In the genomic region with DNA sequence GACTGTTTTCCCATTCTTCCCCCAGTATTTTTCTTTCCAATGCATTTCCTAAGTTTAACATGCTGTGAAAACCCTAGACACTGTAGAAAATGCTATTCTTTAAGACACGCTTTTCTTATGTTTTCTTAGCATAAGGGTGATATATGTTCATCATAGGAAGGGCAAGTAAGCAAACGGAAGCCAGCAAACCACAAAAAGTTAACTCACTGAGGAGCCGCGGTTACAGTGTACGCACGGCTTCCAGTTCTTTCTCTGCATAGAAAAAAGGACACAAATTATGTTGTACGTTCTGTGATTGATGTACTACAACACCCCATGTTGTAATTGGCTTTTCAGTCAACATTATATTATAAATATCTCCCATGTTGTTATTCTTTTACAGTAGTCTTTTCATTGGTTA, we compare ENCODE assay signal across 22 mouse cellular contexts.
A peak's percentile ranks its signal among the peaks of the same experiment; 100 is the strongest.
DNase-seq lines count a peak whose midpoint lies in the region; ATAC-seq and TF ChIP-seq lines count a peak whose summit lies in the region.
"Had no signal": no experiment of that assay in that cellular context is flagged by ENCODE, and none has a peak within 500 bp of the region (broad histone marks: within the 10 kb centered on the region; RNA-seq: fewer than 3 reads in every experiment).

No protein-coding gene starts in this region.

- ATAC-seq in heart, postnatal 0 days (ENCODE audit: insufficient read depth, low read depth): no peak
- ATAC-seq in heart, embryonic 11.5 days (replicated peaks; ENCODE audit: insufficient number of reproducible peaks, low FRiP score, low TSS enrichment): no peak
- ATAC-seq in hematopoietic stem cell, adult 5-6 weeks (replicated peaks in 1 of 2; ENCODE audit: insufficient read depth in 1 of 2, low FRiP score in 2 of 2, low TSS enrichment in 1 of 2, low read depth in 1 of 2, poor library complexity in 2 of 2, severe bottlenecking in 2 of 2): peak; percentile 96 to 98
- ATAC-seq: forebrain, embryonic 13.5 days; hindbrain, postnatal 0 days had no signal

- no peaks in the 10 kb centered on the region for H3K27me3 ChIP-seq in heart, postnatal 0 days (ENCODE audit: control insufficient read depth, insufficient read depth, low read length)
- no peaks in the 10 kb centered on the region for H3K27me3 ChIP-seq in heart, embryonic 11.5 days (ENCODE audit: control insufficient read depth, insufficient read depth, low read length)
- no peaks in the 10 kb centered on the region for H3K27me3 ChIP-seq in cerebellum, adult 2 months (ENCODE audit: control insufficient read depth, insufficient read depth, low read length)
- H3K27me3 ChIP-seq: forebrain, embryonic 13.5 days; kidney, embryonic 15.5 days; limb, embryonic 13.5 days; liver, embryonic 15.5 days; neural tube, embryonic 12.5 days had no signal

- no peaks in the 10 kb centered on the region for H3K4me1 ChIP-seq in heart, postnatal 0 days (ENCODE audit: control insufficient read depth, insufficient read depth)
- no peaks in the 10 kb centered on the region for H3K4me1 ChIP-seq in heart, embryonic 11.5 days (ENCODE audit: control insufficient read depth, insufficient read depth, low read length)
- no peaks in the 10 kb centered on the region for H3K4me1 ChIP-seq in cerebellum, adult 2 months (ENCODE audit: control insufficient read depth, insufficient read depth, low read length)
- H3K4me1 ChIP-seq: forebrain, embryonic 13.5 days; limb, embryonic 13.5 days; liver, embryonic 15.5 days; neural tube, embryonic 12.5 days had no signal

- no peak for DNase-seq in heart, postnatal 0 days (ENCODE audit: low spot score)
- peak; percentile 22 to 23 for DNase-seq in natural killer cell, adult 2 months (ENCODE audit: low spot score in 2 of 2)
- DNase-seq in thymus, postnatal 36 days: peak; percentile 37 to 54
- no peak for DNase-seq in cerebellum, adult 2 months
- DNase-seq in frontal cortex, postnatal 25 days (ENCODE audit: low spot score in 2 of 2): no peak
- no peak for DNase-seq in frontal cortex, postnatal 10 days (ENCODE audit: low spot score in 2 of 2)
- DNase-seq: adrenal gland, adult 2 months; cerebellum, adult 18-20 months; heart, adult 2 months; heart, postnatal 10 days; lung, postnatal 14 days; midbrain, embryonic 14.5 days; right cerebral cortex, postnatal 4 days had no signal

- 0 out of 2 replicates have a peak, but pooled peaks cover 11% of the 10 kb centered on the region for H3K36me3 ChIP-seq in heart, postnatal 0 days (replicated peaks; ENCODE audit: control insufficient read depth, insufficient read depth, low read length)
- H3K36me3 ChIP-seq in heart, embryonic 11.5 days (ENCODE audit: control insufficient read depth, insufficient read depth, low read length): no peaks in the 10 kb centered on the region
- H3K36me3 ChIP-seq: kidney, embryonic 15.5 days; liver, embryonic 15.5 days; neural tube, embryonic 12.5 days had no signal

- TF ChIP-seq POLR2A in cerebellum, adult 2 months (IDR thresholded peaks at IDR 0.05; ENCODE audit: borderline replicate concordance, insufficient read depth, low read length): no peak

- TF ChIP-seq CTCF in heart, postnatal 0 days (IDR thresholded peaks at IDR 0.05; ENCODE audit: low read depth): no peak
- no peak for TF ChIP-seq CTCF in cerebellum, adult 2 months (IDR thresholded peaks at IDR 0.05; ENCODE audit: borderline replicate concordance, insufficient read depth, low read depth, low read length)

- H3K27ac ChIP-seq in heart, postnatal 0 days (ENCODE audit: low read depth): 0 out of 2 replicates have a peak overlapping the region, but pooled peaks have one; percentile 19
- H3K27ac ChIP-seq in heart, embryonic 11.5 days (ENCODE audit: low read depth, low read length): no peak overlapping the region
- H3K27ac ChIP-seq in cerebellum, adult 2 months (ENCODE audit: insufficient read depth, low read length): no peak overlapping the region
- H3K27ac ChIP-seq: forebrain, embryonic 13.5 days; heart, adult 2 months; hindbrain, postnatal 0 days; kidney, embryonic 15.5 days; layer of hippocampus, adult 2 months; limb, embryonic 13.5 days; liver, embryonic 15.5 days; neural tube, embryonic 12.5 days had no signal

- no peak for TF ChIP-seq EP300 in heart, postnatal 0 days (IDR thresholded peaks at IDR 0.05; ENCODE audit: low read depth)

- H3K9me3 ChIP-seq in heart, postnatal 0 days (replicated peaks; ENCODE audit: control insufficient read depth, low read length): no peaks in the 10 kb centered on the region
- H3K9me3 ChIP-seq in heart, embryonic 11.5 days (replicated peaks; ENCODE audit: control insufficient read depth, low read length): no peaks in the 10 kb centered on the region
- H3K9me3 ChIP-seq: forebrain, embryonic 13.5 days; kidney, embryonic 15.5 days; limb, embryonic 13.5 days; liver, embryonic 15.5 days; neural tube, embryonic 12.5 days had no signal

- no peak overlapping the region for H3K9ac ChIP-seq in heart, postnatal 0 days (replicated peaks; ENCODE audit: low read depth, low read length)
- no peak overlapping the region for H3K9ac ChIP-seq in heart, embryonic 11.5 days (ENCODE audit: low read depth, low read length)
- H3K9ac ChIP-seq: forebrain, embryonic 13.5 days; kidney, embryonic 15.5 days; limb, embryonic 13.5 days; liver, embryonic 15.5 days; neural tube, embryonic 12.5 days had no signal

- 86% methylated on average over 7 of the region's 7 CpGs for WGBS in heart, postnatal 0 days
- 85% methylated on average over 7 of the region's 7 CpGs for WGBS in heart, embryonic 11.5 days (ENCODE audit: insufficient replicate concordance)
- 87% methylated on average over 7 of the region's 7 CpGs for WGBS in cerebellum, adult 2 months

- H3K4me2 ChIP-seq in heart, postnatal 0 days (ENCODE audit: low read depth, low read length): no peak overlapping the region
- H3K4me2 ChIP-seq in heart, embryonic 11.5 days: no peak overlapping the region
- H3K4me2 ChIP-seq: forebrain, embryonic 13.5 days; kidney, embryonic 15.5 days; limb, embryonic 13.5 days; liver, embryonic 15.5 days; neural tube, embryonic 12.5 days had no signal

- H3K4me3 ChIP-seq in heart, postnatal 0 days (ENCODE audit: low read depth, low read length): no peak overlapping the region
- no peak overlapping the region for H3K4me3 ChIP-seq in heart, embryonic 11.5 days (ENCODE audit: low read depth, low read length)
- H3K4me3 ChIP-seq in cerebellum, adult 2 months (replicated peaks; ENCODE audit: insufficient read depth, low read depth, low read length): no peak overlapping the region
- H3K4me3 ChIP-seq: forebrain, embryonic 13.5 days; heart, adult 2 months; kidney, embryonic 15.5 days; layer of hippocampus, adult 2 months; limb, embryonic 13.5 days; liver, embryonic 15.5 days; neural tube, embryonic 12.5 days had no signal

Comparison
In these comparisons a context has a peak if more than half of its experiments do, and no peak if none do; other contexts are left out.
1. ATAC-seq: peak in hematopoietic stem cell, adult 5-6 weeks (2 of 2); none in heart, postnatal 0 days (single experiment) and heart, embryonic 11.5 days (single experiment).
2. DNase-seq: peak in natural killer cell, adult 2 months (2 of 2) and thymus, postnatal 36 days (2 of 2); none in heart, postnatal 0 days (single experiment), cerebellum, adult 2 months (0 of 2), frontal cortex, postnatal 25 days (0 of 2) and frontal cortex, postnatal 10 days (0 of 2).